Mouse (Mus musculus): Measurements from ENCODE around the gene Ralgps2.

DNA sequence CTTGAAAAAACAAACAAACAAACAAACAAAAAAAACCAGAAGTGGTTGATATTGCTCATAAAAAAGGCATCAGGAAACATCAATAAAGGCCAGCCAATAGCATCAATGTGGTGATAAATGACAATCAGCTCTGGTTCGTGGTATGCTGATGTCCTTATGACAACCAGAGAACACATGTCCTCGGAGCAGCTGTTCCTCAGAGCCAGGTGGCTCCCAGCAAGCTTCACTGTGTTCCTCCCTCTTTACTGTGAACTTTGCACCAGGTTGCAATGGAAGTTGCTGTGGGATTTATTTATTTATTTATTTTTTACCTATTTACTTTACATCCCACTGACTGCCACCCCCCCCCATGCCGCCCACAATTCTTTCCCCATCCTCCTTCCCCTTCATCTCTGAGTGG is 17.9 kb upstream of the Ralgps2 start:
- TF ChIP-seq CTCF (conservative IDR thresholded peaks at IDR 0.05; ENCODE audit: insufficient read depth, insufficient read length, low read depth, low read length) (no peak), POLR2A (IDR thresholded peaks at IDR 0.05; ENCODE audit: low read depth, low read length) (no peak)
